Mouse (Mus musculus): ENCODE data around the gene Polr2i. TPM values are rescaled to one million over a fixed set of nuclear protein-coding genes. Genes with fewer than 3 reads are reported as not detected.
A peak's percentile ranks its signal among the peaks of the same experiment; 100 is the strongest.
"Not testable (repeated sequence)": the region's sequence is repeated elsewhere in the genome, so short reads cannot be mapped to it uniquely, and the experiment has no call there.

Gene Polr2i
- total RNA-seq (2021): 10 to 100 TPM; 57.1 to 57.7 TPM
- long read RNA-seq, experiment 1, transcript Polr2i-201 (6 exons, 819 nt): major isoform, 28 of 32 reads
- long read RNA-seq, experiment 1, partial matches to known transcripts: 0 of 32 reads
- long read RNA-seq, experiment 1, other reads (novel, unspliced or antisense): 1 of 32 reads
- long read RNA-seq, experiment 2, transcript Polr2i-202 (5 exons, 508 nt): minor isoform, 6 of 28 reads
- long read RNA-seq, experiment 2, transcript Polr2i-201 (6 exons, 819 nt): major isoform, 20 of 28 reads
- long read RNA-seq, experiment 2, partial matches to known transcripts: 0 of 28 reads
- long read RNA-seq, experiment 2, other reads (novel, unspliced or antisense): 0 of 28 reads

DNA sequence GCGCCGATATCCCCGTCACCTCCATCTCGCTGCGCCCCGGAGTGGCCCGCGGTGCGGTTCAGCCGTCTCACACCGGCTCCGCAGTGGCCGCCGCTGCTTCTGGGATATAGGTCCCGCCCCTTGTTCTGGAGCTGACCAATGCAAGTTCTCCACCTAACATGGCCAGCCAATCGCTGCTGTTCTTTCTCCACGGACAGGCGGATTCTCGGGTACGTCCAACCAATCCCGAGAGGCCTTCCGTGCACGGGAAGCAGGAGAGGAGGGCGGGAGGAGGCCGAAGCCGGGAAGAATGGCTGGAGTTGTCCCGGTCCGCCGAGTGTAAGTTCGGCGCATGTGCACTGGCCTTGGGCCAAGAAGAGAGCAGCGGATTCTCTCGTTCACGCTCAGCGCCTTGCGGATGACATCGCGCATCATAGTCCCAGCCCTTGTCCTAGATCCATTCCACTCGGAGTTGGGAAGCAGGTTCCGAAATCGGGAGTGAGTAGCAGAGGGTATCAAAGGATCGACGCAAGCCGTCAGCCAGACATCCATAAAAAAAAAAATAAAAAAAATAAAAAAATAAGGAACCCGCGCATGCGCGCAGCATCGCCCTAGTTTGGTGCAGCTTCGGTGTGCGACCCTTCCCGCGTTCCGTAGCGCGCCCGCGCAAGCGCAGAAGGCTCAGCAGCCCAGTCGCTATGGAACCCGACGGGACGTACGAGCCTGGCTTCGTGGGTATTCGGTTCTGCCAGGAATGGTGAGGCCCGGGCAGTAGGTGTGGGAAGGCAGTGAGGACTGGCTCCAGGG lies at the start of gene Polr2i, which contains the start of gene Tbcb:
Gene Polr2i (plus strand): TSS at position 280 of the 786 bp plus-strand sequence.
Gene Tbcb (minus strand): TSS at position 604 of the 786 bp plus-strand sequence.
- peak; percentile 98 for DNase-seq (ENCODE audit: low spot score)

- not testable (repeated sequence) for DNase-seq (ENCODE audit: low spot score)
These were observed 48.6 kb upstream of the Polr2i start for GRCm38 (mm10) chr7:30183189-30183588.

DNA sequence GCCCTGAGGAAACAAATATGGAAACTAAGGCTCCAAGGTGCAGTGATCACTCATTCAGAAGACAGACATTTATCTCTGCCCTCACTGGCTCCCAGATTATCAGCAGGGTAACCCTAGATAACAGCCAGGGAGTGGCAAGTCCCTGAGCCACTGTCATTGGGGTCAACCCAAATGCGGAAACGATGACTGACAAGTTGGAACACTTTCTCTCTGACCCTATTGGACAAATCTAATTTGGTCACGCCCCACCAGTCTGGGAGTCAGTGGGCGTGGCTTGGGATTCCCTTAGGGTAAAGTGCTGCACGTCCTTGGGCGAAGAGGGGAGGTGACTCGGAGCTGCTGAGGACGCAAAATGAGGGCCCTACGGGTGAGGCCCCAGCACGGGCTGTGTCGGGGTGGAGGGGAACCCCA lies 47.9 kb upstream of the Polr2i start, which contains the start of gene Cox7a1:
Gene Cox7a1 (plus strand): TSS at position 266 of the 411 bp plus-strand sequence.
- DNase-seq (ENCODE audit: low spot score): peak; percentile 98

- no peak for DNase-seq (ENCODE audit: low spot score)
These were observed 47.0 kb upstream of the Polr2i start for GRCm38 (mm10) chr7:30184641-30185348.

GRCm38 (mm10) chr7:30188344-30189115 lies 43.2 kb upstream of the Polr2i start:
- DNase-seq (ENCODE audit: low spot score): no peak

DNA sequence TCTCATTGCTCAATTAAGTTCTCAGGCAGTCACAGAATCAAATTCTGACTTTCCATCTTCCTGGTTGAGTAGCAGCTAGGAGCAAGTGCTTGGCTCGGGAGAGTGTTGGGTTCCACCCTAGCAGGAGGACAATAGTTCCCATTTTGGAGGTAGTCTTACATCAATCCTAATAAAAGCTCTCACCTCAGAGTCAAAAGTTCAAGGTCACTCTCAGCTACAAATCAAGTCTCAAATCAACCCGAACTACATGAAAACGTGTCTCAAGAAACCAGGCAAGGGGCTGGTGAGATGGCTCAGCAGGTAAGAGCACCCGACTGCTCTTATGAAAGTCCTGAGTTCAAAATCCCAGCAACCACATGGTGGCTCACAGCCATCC lies 42.6 kb upstream of the Polr2i start:
- DNase-seq (ENCODE audit: low spot score): no peak

DNA sequence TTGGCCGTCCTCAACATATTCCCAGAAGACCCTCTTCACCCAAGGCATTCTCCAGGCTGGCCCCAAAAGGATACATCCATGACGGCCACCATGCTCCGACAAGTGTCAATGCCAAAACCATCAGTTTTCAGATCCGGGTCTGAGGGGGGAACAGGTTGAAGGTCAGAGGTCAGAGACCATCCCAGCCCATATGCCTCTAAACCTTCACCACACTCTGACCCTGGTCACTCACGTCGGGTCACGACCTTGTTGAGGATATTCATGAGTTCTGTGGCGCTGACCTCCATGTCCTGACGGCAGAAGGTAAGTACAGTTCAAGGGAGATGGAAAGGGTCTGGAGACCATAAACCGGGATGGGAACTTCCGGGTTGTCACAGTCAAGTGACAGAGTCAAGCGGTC lies 39.7 kb upstream of the Polr2i start:
- DNase-seq (ENCODE audit: low spot score): no peak

DNA sequence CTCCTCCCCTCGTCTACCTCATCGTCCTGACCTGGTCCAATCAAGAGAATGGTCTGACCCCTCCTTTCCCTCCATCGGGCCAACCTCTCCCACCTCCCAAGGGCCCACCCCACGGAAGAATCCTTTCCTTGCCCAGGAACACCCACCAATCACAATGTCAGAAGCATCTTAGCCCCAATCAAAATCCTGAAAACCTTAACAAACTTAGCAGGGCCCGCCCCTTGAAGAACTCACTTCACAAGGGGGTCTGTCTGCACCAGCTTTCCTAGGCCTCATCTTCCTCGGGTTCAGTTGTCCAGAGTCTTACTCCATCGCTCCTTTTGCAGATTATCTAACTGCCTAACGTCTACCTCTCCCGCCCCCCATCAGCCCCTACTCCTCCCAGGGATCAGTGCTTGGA lies 38.7 kb upstream of the Polr2i start:
- no peak for DNase-seq (ENCODE audit: low spot score)

GRCm38 (mm10) chr7:30193581-30194100 lies 38.1 kb upstream of the Polr2i start:
- peak; percentile 77 for DNase-seq (ENCODE audit: low spot score)

- peak; percentile 47 for DNase-seq (ENCODE audit: low spot score)
These were observed 37.5 kb upstream of the Polr2i start for GRCm38 (mm10) chr7:30194101-30194831.

DNA sequence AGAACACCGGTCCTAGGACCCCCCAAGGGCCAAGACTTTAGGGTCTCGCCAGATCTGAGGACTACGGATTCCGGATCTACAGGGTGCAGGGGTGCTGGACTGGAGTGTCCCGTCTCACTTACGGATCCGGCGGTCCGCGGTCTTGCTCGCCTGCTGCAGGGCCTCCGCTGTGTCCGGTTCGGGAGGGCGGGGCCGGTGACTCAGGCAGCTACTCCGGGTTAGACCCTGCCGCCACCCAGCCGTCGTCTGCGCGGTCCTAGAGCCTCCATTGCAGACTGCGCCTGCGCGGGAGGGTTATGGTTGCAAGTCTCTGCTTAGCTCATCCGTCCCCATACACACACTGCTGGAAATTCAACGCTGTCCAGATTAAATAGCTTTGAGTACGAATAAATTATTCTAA lies 36.9 kb upstream of the Polr2i start:
- peak; percentile 94 for DNase-seq (ENCODE audit: low spot score)

DNA sequence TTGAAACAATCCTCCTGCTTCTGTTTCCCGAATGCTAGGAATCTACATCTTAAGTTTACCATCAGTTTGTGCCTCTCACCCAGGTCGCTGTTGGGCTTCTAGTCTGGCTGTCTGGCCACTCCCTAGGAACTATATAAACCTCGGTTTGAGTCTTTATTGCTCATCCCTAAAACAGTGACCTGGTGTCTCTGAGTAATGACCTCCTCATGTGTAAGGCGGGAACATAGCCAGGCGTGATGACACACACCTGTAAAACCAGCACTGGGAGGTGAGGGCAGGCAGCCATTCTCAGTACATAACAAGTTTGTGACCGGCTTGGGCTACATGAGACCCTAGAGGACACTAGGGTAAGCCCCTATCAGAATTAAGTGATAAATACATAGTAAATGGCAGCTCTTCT lies 36.3 kb upstream of the Polr2i start:
- DNase-seq (ENCODE audit: low spot score): no peak

DNA sequence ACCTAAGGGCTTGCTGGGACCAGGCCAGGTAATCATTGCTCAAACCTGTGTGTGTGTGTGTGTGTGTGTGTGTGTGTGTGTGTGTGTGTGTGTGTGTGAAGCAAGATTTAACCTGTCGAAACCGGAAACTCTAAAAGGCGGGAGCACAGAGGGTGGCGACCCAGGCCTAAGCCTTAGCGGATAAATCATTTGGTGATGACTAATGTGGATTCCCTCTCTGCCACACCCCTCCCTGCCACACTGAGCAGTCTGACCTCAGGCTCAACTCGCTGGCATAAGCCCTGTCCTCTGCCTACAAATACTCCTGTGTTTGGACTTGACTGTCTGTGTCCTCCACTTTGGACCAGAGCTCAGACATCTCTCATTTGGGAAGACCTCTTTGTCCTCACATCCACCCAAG lies 35.6 kb upstream of the Polr2i start:
- DNase-seq (ENCODE audit: low spot score): no peak

DNA sequence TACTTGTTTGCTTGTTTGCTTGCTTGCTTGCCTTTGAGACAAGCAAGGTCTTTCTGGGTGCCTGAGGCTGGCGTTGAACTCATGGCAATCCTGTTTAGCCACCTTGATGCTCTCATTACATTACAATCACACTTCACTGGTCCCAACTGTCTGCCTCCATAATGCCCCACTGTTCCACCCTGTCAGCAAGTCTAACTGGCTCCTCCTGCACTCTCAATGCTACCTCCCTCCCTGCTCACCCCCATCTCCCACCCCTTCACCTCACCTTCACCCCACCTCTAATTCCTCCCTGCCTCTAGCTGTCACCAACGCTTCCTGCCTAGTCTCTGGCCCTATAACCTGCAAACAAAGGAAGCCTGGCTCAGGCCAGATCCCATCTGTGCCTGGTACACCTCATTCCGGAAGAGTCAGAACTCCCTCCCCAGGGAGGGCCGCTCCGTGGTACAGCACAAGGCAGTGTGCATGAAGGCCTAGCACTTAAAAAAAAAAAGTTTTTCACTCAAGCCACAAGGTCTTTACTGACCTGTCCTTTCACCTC lies 34.1 kb upstream of the Polr2i start:
- DNase-seq (ENCODE audit: low spot score): no peak

DNA sequence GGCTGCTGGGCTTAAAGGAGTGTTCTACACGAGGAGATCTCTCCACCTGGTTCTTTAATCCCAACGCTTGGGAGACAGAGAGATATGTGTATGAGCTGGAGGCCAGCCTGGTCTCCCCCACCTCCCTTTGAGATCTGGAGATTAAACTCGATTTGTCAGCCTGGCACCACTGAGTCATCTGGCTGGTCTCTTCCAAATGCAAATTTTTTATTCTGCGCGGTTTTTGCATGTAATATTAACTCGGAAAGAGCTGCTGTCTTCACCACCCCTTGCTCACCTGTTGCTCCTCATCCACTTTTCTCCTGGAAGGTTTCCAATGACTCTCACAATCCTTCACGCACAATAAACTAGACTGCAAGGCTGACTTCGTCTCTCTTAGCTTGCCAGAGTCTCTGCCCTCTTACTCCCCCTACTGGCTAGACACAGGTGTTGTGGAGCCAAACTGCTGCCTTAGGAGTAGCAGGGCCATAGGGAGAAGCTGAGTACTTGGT lies 33.2 kb upstream of the Polr2i start, which contains the start of gene Capns1:
Gene Capns1 (minus strand): TSS at position 331 of the 491 bp plus-strand sequence.
- peak; percentile 70 for DNase-seq (ENCODE audit: low spot score)

DNA sequence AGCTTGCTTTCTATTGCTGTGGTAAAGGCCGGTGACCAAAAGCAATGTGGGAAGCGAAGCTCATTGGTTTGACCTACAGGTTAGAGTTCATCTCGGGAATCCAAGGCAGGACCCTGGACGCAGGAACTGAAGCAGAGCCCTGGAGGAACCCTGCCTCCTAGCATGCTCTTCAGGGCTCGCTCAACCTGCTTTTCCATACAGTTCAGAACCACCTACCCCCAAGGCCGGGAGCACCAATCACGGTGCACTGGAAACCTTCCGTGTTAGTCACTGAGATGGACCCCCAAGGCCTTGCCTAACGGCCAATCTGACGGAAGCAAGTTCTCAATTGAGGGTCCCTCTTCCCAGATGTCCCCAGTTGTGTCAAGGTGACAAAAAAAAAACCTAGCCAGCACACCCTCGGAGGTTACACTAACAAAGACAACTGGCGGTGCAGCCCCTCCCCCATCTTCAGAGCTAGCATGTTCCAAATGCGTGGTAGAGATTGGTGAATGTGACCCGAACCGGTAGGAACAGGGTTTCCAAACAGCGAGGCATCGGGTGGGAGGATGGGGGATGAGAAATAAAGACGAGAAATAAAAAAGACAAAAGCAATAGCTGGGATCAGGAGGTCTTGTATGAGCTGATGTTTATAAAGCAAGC lies 32.1 kb upstream of the Polr2i start:
- no peak for DNase-seq (ENCODE audit: low spot score)

DNA sequence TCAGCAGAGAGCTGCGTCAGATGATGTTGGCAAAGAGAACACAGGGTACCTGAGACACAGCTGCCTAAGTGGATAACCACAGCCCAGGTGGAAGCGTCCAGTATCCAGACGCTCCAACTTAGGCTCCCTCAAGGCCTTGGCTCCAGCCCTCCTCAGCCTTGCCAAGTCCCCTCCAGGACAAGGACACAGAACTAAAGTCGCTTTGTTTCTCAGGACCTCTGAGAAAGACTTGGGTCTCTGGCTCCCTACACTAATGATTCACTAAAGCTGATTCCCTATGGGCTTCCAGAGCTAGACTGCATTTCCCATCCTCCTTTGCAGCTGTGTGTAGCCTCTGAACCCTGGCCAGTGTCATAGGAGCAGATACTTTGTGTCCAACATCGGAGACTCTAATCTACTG lies 31.5 kb upstream of the Polr2i start:
- no peak for DNase-seq (ENCODE audit: low spot score)

- not testable (repeated sequence) for DNase-seq (ENCODE audit: low spot score)
These were observed 31.1 kb upstream of the Polr2i start for GRCm38 (mm10) chr7:30200661-30201060.

Measured in gastrocnemius, adult 18-20 months (tissue).